Mouse (Mus musculus) myocyte (in vitro differentiated cells): ENCODE results near the gene Lrrc8a.

Experiments used
- CEBPB ChIP-seq: IDR thresholded peaks from 2 replicates; pipeline ENCODE4 v1.6.1; 2011; ENCODE audit warnings: mild to moderate bottlenecking, moderate library complexity; ENCODE audit not compliant: poor library complexity, insufficient read depth, severe bottlenecking
- MAX ChIP-seq: IDR thresholded peaks from one replicate; pipeline ENCODE4 v1.6.1; 2011; ENCODE audit warnings: low read depth, mild to moderate bottlenecking, control low read depth
- MYOG ChIP-seq, 3 experiments: IDR thresholded peaks; one replicate each; pipeline ENCODE4 v1.6.1; 2011; ENCODE audit warnings: control low read depth in 2 of 3, low read depth in 2 of 3, mild to moderate bottlenecking in 2 of 3; ENCODE audit not compliant: insufficient read length in 2 of 3, control insufficient read depth in 1 of 3, insufficient read depth in 1 of 3
- POLR2A ChIP-seq: IDR thresholded peaks from one replicate; pipeline ENCODE4 v1.6.1; 2011; ENCODE audit warnings: low read depth, mild to moderate bottlenecking, control low read depth, moderate library complexity; ENCODE audit not compliant: insufficient read length
- POLR2AphosphoS2 ChIP-seq: IDR thresholded peaks from one replicate; pipeline ENCODE4 v1.6.1; 2011; ENCODE audit warnings: low read depth, control low read depth; ENCODE audit not compliant: insufficient read length
- TCF12 ChIP-seq: IDR thresholded peaks from one replicate; pipeline ENCODE4 v1.6.1; 2011; ENCODE audit warnings: mild to moderate bottlenecking, control low read depth; ENCODE audit not compliant: poor library complexity, insufficient read depth, severe bottlenecking
- USF1 ChIP-seq: IDR thresholded peaks from one replicate; pipeline ENCODE4 v1.6.1; 2011; ENCODE audit warnings: low read depth, mild to moderate bottlenecking, control low read depth, moderate library complexity

GRCm38 (mm10) chr2:30247681-30248080 lies 10.2 kb downstream of the Lrrc8a start:
- no peak for TF ChIP-seq POLR2AphosphoS2
- TF ChIP-seq MAX, result no peak
- no peak for TF ChIP-seq CEBPB
- no peak for TF ChIP-seq USF1
- no peak for TF ChIP-seq POLR2A
- TF ChIP-seq TCF12, result no peak
- no peak for TF ChIP-seq MYOG (IDR thresholded peaks at IDR 0.05; ENCODE audit: control insufficient read depth in 1 of 3, insufficient read depth in 1 of 3, insufficient read length in 2 of 3, low read depth in 2 of 3)
